In genomic region chr19:5692913-5693396, GRCm38 (mm10) we compare ENCODE assay signal across 9 mouse cellular contexts. TPM values are rescaled to one million over a fixed set of nuclear protein-coding genes. Genes with fewer than 3 reads are reported as not detected.
DNase-seq lines count a peak whose midpoint lies in the region; ATAC-seq and TF ChIP-seq lines count a peak whose summit lies in the region.
"Had no signal": no experiment of that assay in that cellular context is flagged by ENCODE, and none has a peak within 500 bp of the region (broad histone marks: within the 10 kb centered on the region; RNA-seq: fewer than 3 reads in every experiment).

No protein-coding gene starts in this region.

- H3K36me3 ChIP-seq in heart, embryonic 15.5 days: peaks cover 45% of the 10 kb centered on the region
- peaks cover 75% of the 10 kb centered on the region for H3K36me3 ChIP-seq in limb, embryonic 12.5 days

- 27% methylated on average over 10 of the region's 10 CpGs for WGBS in lung, adult 2 months
- WGBS in heart, embryonic 15.5 days: 62% methylated on average over 10 of the region's 10 CpGs
- WGBS in limb, embryonic 12.5 days: 84% methylated on average over 10 of the region's 10 CpGs
- 49% methylated on average over 10 of the region's 10 CpGs for WGBS in olfactory bulb, adult 2 months

- DNase-seq in lung, adult 2 months: no peak
- no peak for DNase-seq in lung, postnatal 25 days (ENCODE audit: low spot score)
- DNase-seq in thymus, postnatal 0 days (ENCODE audit: low spot score): no peak
- DNase-seq in adrenal gland, postnatal 25 days: no peak

- no peaks in the 10 kb centered on the region for H3K9me3 ChIP-seq in heart, embryonic 15.5 days (replicated peaks)
- H3K9me3 ChIP-seq in limb, embryonic 12.5 days: no peaks in the 10 kb centered on the region

- peak overlapping the region; percentile 92 for H3K9ac ChIP-seq in heart, embryonic 15.5 days
- peak overlapping the region; percentile 94; the same call in 1 of the 2 replicates for H3K9ac ChIP-seq in limb, embryonic 12.5 days (replicated peaks)

- no peaks in the 10 kb centered on the region for H3K27me3 ChIP-seq in heart, embryonic 15.5 days
- H3K27me3 ChIP-seq in limb, embryonic 12.5 days: 0 out of 2 replicates have a peak, but pooled peaks cover 3% of the 10 kb centered on the region
- H3K27me3 ChIP-seq: Patski had no signal

- peak overlapping the region; percentile 97 for H3K27ac ChIP-seq in heart, embryonic 15.5 days
- H3K27ac ChIP-seq in limb, embryonic 12.5 days: peak overlapping the region; percentile 78
- peak overlapping the region; percentile 49 for H3K27ac ChIP-seq in olfactory bulb, adult 2 months (ENCODE audit: insufficient read depth, low read depth, low read length)

- no peak for TF ChIP-seq CTCF in lung, adult 2 months (IDR thresholded peaks at IDR 0.05; ENCODE audit: insufficient read depth, low read length)
- no peak for TF ChIP-seq CTCF in olfactory bulb, adult 2 months (IDR thresholded peaks at IDR 0.05; ENCODE audit: insufficient read depth, low read depth, low read length)

- H3K4me3 ChIP-seq in lung, adult 2 months (replicated peaks; ENCODE audit: extremely low read depth, low read depth, low read length): peak overlapping the region; percentile 25
- peak overlapping the region; percentile 94 for H3K4me3 ChIP-seq in heart, embryonic 15.5 days
- peak overlapping the region; percentile 93 for H3K4me3 ChIP-seq in limb, embryonic 12.5 days (replicated peaks)
- H3K4me3 ChIP-seq in olfactory bulb, adult 2 months (ENCODE audit: insufficient read depth, low read depth, low read length): peak overlapping the region; percentile 2; the same call in 1 of the 2 replicates

- peak overlapping the region; percentile 98 for H3K4me2 ChIP-seq in heart, embryonic 15.5 days
- H3K4me2 ChIP-seq in limb, embryonic 12.5 days: peak overlapping the region; percentile 95

- no peak for TF ChIP-seq POLR2A in lung, adult 2 months (IDR thresholded peaks at IDR 0.05; ENCODE audit: borderline replicate concordance, extremely low read depth, low read depth, low read length)
- no peak for TF ChIP-seq POLR2A in olfactory bulb, adult 2 months (IDR thresholded peaks at IDR 0.05; ENCODE audit: insufficient read depth, low read depth, low read length)

- peaks cover 14% of the 10 kb centered on the region for H3K4me1 ChIP-seq in lung, adult 2 months (ENCODE audit: control insufficient read depth, insufficient read depth, low read length)
- peaks cover 48% of the 10 kb centered on the region for H3K4me1 ChIP-seq in heart, embryonic 15.5 days (replicated peaks)
- H3K4me1 ChIP-seq in limb, embryonic 12.5 days (replicated peaks): peaks cover 46% of the 10 kb centered on the region
- peaks cover 39% of the 10 kb centered on the region for H3K4me1 ChIP-seq in olfactory bulb, adult 2 months (ENCODE audit: control insufficient read depth, insufficient read depth, low read length)

- no peak for ATAC-seq in heart, embryonic 15.5 days (replicated peaks; ENCODE audit: insufficient number of reproducible peaks, insufficient read depth, low FRiP score, low read depth)
- no peak for ATAC-seq in limb, embryonic 12.5 days (ENCODE audit: insufficient number of reproducible peaks, insufficient read depth, low FRiP score, low TSS enrichment, low read depth)
- no peak for ATAC-seq in activated CD4-positive, CD25-positive, alpha-beta regulatory T cell, adult 4 months
- ATAC-seq: Patski had no signal

RNA-seq across cellular contexts. Expression of gene Pcnx3, which starts 4.2 kb away (rescaled TPM):
- polyA plus RNA-seq in lung, adult 2 months (2012; rRNA removed): 156 and 166 TPM in 2 replicates
- polyA plus RNA-seq in heart, embryonic 15.5 days (2015; fragmentation: Nextera tagmentation; extraction: Ambion mirVana): 8.9 and 14.2 TPM in 2 replicates
- 35.9 and 38.3 TPM in 2 replicates for polyA plus RNA-seq in limb, embryonic 12.5 days (2016; fragmentation: Nextera tagmentation; extraction: Ambion mirVana)
- not detected in 2 replicates for polyA plus RNA-seq in olfactory bulb, adult 2 months (2012; ENCODE audit: insufficient read depth, insufficient read length, low replicate concordance, missing spikeins)
- 13.7 and 19.4 TPM in 2 replicates for polyA plus RNA-seq in thymus, postnatal 0 days (2015; fragmentation: Nextera tagmentation; extraction: Ambion mirVana)
- 110 and 124 TPM in 2 replicates for total RNA-seq in adrenal gland, postnatal 25 days (2021)
- polyA plus RNA-seq in activated CD4-positive, CD25-positive, alpha-beta regulatory T cell, adult 4 months (2017; shearing (Covaris generic)): 10 to 100 TPM; 20.6 to 21.7 TPM

RNA-seq across cellular contexts. Expression of gene Map3k11, which starts 4.4 kb away (rescaled TPM):
- polyA plus RNA-seq in lung, adult 2 months (2012; rRNA removed): 141 and 162 TPM in 2 replicates
- 23.7 and 29.6 TPM in 2 replicates for polyA plus RNA-seq in heart, embryonic 15.5 days (2015; fragmentation: Nextera tagmentation; extraction: Ambion mirVana)
- polyA plus RNA-seq in limb, embryonic 12.5 days (2016; fragmentation: Nextera tagmentation; extraction: Ambion mirVana): 19.4 and 19.6 TPM in 2 replicates
- not detected in 2 replicates for polyA plus RNA-seq in olfactory bulb, adult 2 months (2012; ENCODE audit: insufficient read depth, insufficient read length, low replicate concordance, missing spikeins)
- polyA plus RNA-seq in thymus, postnatal 0 days (2015; fragmentation: Nextera tagmentation; extraction: Ambion mirVana): 25.7 and 29.2 TPM in 2 replicates
- 43.7 and 49.7 TPM in 2 replicates for total RNA-seq in adrenal gland, postnatal 25 days (2021)
- polyA plus RNA-seq in activated CD4-positive, CD25-positive, alpha-beta regulatory T cell, adult 4 months (2017; shearing (Covaris generic)): 1 to 10 TPM; 7.8 to 9.2 TPM

RNA-seq across cellular contexts. Expression of gene Kcnk7, which starts 11.2 kb away (rescaled TPM):
- 2.0 and 4.6 TPM in 2 replicates for polyA plus RNA-seq in lung, adult 2 months (2012; rRNA removed)
- polyA plus RNA-seq in heart, embryonic 15.5 days (2015; fragmentation: Nextera tagmentation; extraction: Ambion mirVana): 0.40 TPM in 1 of 2 replicates, not detected in the other
- polyA plus RNA-seq in limb, embryonic 12.5 days (2016; fragmentation: Nextera tagmentation; extraction: Ambion mirVana): 0.40 TPM in 1 of 2 replicates, not detected in the other
- polyA plus RNA-seq in olfactory bulb, adult 2 months (2012; ENCODE audit: insufficient read depth, insufficient read length, low replicate concordance, missing spikeins): not detected in 2 replicates
- polyA plus RNA-seq in thymus, postnatal 0 days (2015; fragmentation: Nextera tagmentation; extraction: Ambion mirVana): 0.32 and 0.74 TPM in 2 replicates
- not detected in 2 replicates for total RNA-seq in adrenal gland, postnatal 25 days (2021)
- 1 to 10 TPM; 1.5 to 2.8 TPM for polyA plus RNA-seq in activated CD4-positive, CD25-positive, alpha-beta regulatory T cell, adult 4 months (2017; shearing (Covaris generic))

RNA-seq across cellular contexts. Expression of gene Sipa1, which starts 29.4 kb away (rescaled TPM):
- polyA plus RNA-seq in lung, adult 2 months (2012; rRNA removed): 163 and 214 TPM in 2 replicates
- 20.6 and 33.5 TPM in 2 replicates for polyA plus RNA-seq in heart, embryonic 15.5 days (2015; fragmentation: Nextera tagmentation; extraction: Ambion mirVana)
- 26.5 and 27.6 TPM in 2 replicates for polyA plus RNA-seq in limb, embryonic 12.5 days (2016; fragmentation: Nextera tagmentation; extraction: Ambion mirVana)
- not detected in 2 replicates for polyA plus RNA-seq in olfactory bulb, adult 2 months (2012; ENCODE audit: insufficient read depth, insufficient read length, low replicate concordance, missing spikeins)
- polyA plus RNA-seq in thymus, postnatal 0 days (2015; fragmentation: Nextera tagmentation; extraction: Ambion mirVana): 37.4 and 39.2 TPM in 2 replicates
- 61.8 and 76.7 TPM in 2 replicates for total RNA-seq in adrenal gland, postnatal 25 days (2021)
- polyA plus RNA-seq in activated CD4-positive, CD25-positive, alpha-beta regulatory T cell, adult 4 months (2017; shearing (Covaris generic)): 10 to 100 TPM; 22.3 to 22.4 TPM

RNA-seq across cellular contexts. Expression of gene Ehbp1l1, which starts 33.2 kb away (rescaled TPM):
- 64.4 and 73.8 TPM in 2 replicates for polyA plus RNA-seq in lung, adult 2 months (2012; rRNA removed)
- polyA plus RNA-seq in heart, embryonic 15.5 days (2015; fragmentation: Nextera tagmentation; extraction: Ambion mirVana): 82.6 and 84.3 TPM in 2 replicates
- 15.9 and 16.5 TPM in 2 replicates for polyA plus RNA-seq in limb, embryonic 12.5 days (2016; fragmentation: Nextera tagmentation; extraction: Ambion mirVana)
- not detected in 2 replicates for polyA plus RNA-seq in olfactory bulb, adult 2 months (2012; ENCODE audit: insufficient read depth, insufficient read length, low replicate concordance, missing spikeins)
- 17.6 TPM in 2 replicates for polyA plus RNA-seq in thymus, postnatal 0 days (2015; fragmentation: Nextera tagmentation; extraction: Ambion mirVana)
- 35.7 and 40.9 TPM in 2 replicates for total RNA-seq in adrenal gland, postnatal 25 days (2021)
- polyA plus RNA-seq in activated CD4-positive, CD25-positive, alpha-beta regulatory T cell, adult 4 months (2017; shearing (Covaris generic)): 10 to 100 TPM; 16.5 to 26.4 TPM

Comparison
In these comparisons a context has a peak if more than half of its experiments do, and no peak if none do; other contexts are left out.
1. H3K4me3 ChIP-seq: peak in every context shown above with its lines; median percentile 94 in heart, embryonic 15.5 days; 93 in limb, embryonic 12.5 days; 25 in lung, adult 2 months; 2 in olfactory bulb, adult 2 months.